9 mouse cellular contexts compared by ENCODE assay signal in the genomic region with DNA sequence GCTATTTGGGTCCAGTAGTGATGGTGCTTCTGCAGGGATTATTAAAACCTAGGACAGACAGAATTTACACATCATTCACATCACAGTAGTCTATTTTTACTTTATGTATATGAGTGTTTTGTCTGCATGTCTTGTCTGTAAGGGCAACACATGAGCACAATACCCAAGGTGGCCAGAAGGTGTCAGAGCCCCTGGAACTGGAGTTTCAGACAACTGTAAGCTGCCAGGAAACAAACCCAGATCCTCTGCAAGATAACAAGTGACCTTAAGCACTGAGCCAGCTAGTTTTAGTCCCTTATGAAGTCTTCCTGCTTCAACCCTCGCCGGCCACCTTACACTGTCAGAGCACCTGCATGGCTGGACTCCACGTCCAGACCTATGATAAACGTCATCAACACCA. TPM values are rescaled to one million over a fixed set of nuclear protein-coding genes. Genes with fewer than 3 reads are reported as not detected.
DNase-seq lines count a peak whose midpoint lies in the region; ATAC-seq lines count a peak whose summit lies in the region.
"Had no signal": no experiment of that assay in that cellular context is flagged by ENCODE, and none has a peak within 500 bp of the region (broad histone marks: within the 10 kb centered on the region; RNA-seq: fewer than 3 reads in every experiment).

No protein-coding gene starts in this region.

- H3K4me2 ChIP-seq in neural tube, embryonic 13.5 days, result no peak overlapping the region

- 0 out of 2 replicates have a peak, but pooled peaks cover 5% of the 10 kb centered on the region for H3K36me3 ChIP-seq in neural tube, embryonic 13.5 days

- no peaks in the 10 kb centered on the region for H3K27me3 ChIP-seq in neural tube, embryonic 13.5 days

- 87% methylated on average over 4 of the region's 4 CpGs for WGBS in neural tube, embryonic 13.5 days

- DNase-seq in adrenal gland, postnatal 14 days, result peak; percentile 69
- DNase-seq in adrenal gland, adult 18-20 months (ENCODE audit: low spot score in 2 of 2), result no peak
- no peak for DNase-seq in neural tube, embryonic 10.5 days (ENCODE audit: extremely low spot score, low spot score)
- DNase-seq in adrenal gland, postnatal 4 days (ENCODE audit: low spot score in 2 of 2), result no peak
- no peak for DNase-seq in adrenal gland, postnatal 10 days
- DNase-seq in cerebellum, adult 18-20 months, result no peak
- DNase-seq: cerebellum, adult 9-11 months had no signal

- H3K9me3 ChIP-seq in neural tube, embryonic 13.5 days, result no peaks in the 10 kb centered on the region

- peak overlapping the region; percentile 64 for H3K27ac ChIP-seq in neural tube, embryonic 13.5 days (replicated peaks)

- H3K4me3 ChIP-seq in neural tube, embryonic 13.5 days, result no peak overlapping the region

- H3K4me1 ChIP-seq in neural tube, embryonic 13.5 days (replicated peaks), result peaks cover 73% of the 10 kb centered on the region

- H3K9ac ChIP-seq in neural tube, embryonic 13.5 days, result no peak overlapping the region

- no peak for ATAC-seq in neural tube, embryonic 13.5 days (ENCODE audit: low read depth)
- ATAC-seq in megakaryocyte, adult 5-6 weeks (ENCODE audit: poor library complexity, severe bottlenecking), result peak; percentile 27; the same call in 1 of the 2 replicates

RNA-seq across cellular contexts. Expression of gene Mapkapk2, which starts 17.9 kb away (rescaled TPM):
- 159 and 180 TPM in 2 replicates for total RNA-seq in adrenal gland, postnatal 14 days (2021)
- 100 to 1,000 TPM; 198 to 219 TPM for total RNA-seq in adrenal gland, adult 18-20 months (2021)
- 22.3 and 22.7 TPM in 2 replicates for polyA plus RNA-seq in neural tube, embryonic 13.5 days (2015; fragmentation: Nextera tagmentation; extraction: Ambion mirVana)
- 210 and 215 TPM in 2 replicates for total RNA-seq in megakaryocyte, adult 5-6 weeks (2015)
- 210 and 216 TPM in 2 replicates for total RNA-seq in megakaryocyte, adult 5-6 weeks (2017)
- total RNA-seq in adrenal gland, postnatal 4 days (2021), result 100 to 1,000 TPM; 152 to 160 TPM
- 100 to 1,000 TPM; 159 to 169 TPM for total RNA-seq in adrenal gland, postnatal 10 days (2021)

RNA-seq across cellular contexts. Expression of gene Dyrk3, which starts 58.4 kb away (rescaled TPM):
- 5.3 and 7.1 TPM in 2 replicates for total RNA-seq in adrenal gland, postnatal 14 days (2021)
- total RNA-seq in adrenal gland, adult 18-20 months (2021), result 1 to 10 TPM; 5.5 to 7.1 TPM
- 12.8 and 17.3 TPM in 2 replicates for polyA plus RNA-seq in neural tube, embryonic 13.5 days (2015; fragmentation: Nextera tagmentation; extraction: Ambion mirVana)
- total RNA-seq in megakaryocyte, adult 5-6 weeks (2015), result 3.4 and 4.6 TPM in 2 replicates
- total RNA-seq in megakaryocyte, adult 5-6 weeks (2017), result 4.1 and 4.8 TPM in 2 replicates
- 1 to 10 TPM; 7.9 to 8.4 TPM for total RNA-seq in adrenal gland, postnatal 4 days (2021)
- total RNA-seq in adrenal gland, postnatal 10 days (2021), result 1 to 10 TPM; 3.6 to 5.8 TPM
